Mouse (Mus musculus) midbrain, embryonic 15.5 days (tissue): ENCODE results near the gene Prrx2. TPM values are rescaled to one million over a fixed set of nuclear protein-coding genes. Genes with fewer than 3 reads are reported as not detected.
A peak's percentile ranks its signal among the peaks of the same experiment; 100 is the strongest.
"Not testable (repeated sequence)": the region's sequence is repeated elsewhere in the genome, so short reads cannot be mapped to it uniquely, and the experiment has no call there.

Experiments
- ATAC-seq: fragments of 200-750 bp; cut with Nextera tagmentation; replicated peaks from 2 replicates; pipeline ENCODE4 v1.8.0; 2017; ENCODE audit warnings: moderate TSS enrichment
- H3K27ac ChIP-seq: fragments of 300-500 bp; sonication (generic); 2 replicates; pipeline ENCODE4 v1.5.1; 2015; ENCODE audit warnings: mild to moderate bottlenecking, inconsistent platforms
- H3K27me3 ChIP-seq: fragments of 300-500 bp; sonication (generic); replicated peaks from 2 replicates; pipeline ENCODE4 v1.6.1; 2015; ENCODE audit warnings: inconsistent platforms
- H3K36me3 ChIP-seq: fragments of 300-500 bp; sonication (generic); replicated peaks from 2 replicates; pipeline ENCODE4 v1.6.1; 2015; ENCODE audit warnings: inconsistent platforms
- H3K4me1 ChIP-seq: fragments of 300-500 bp; sonication (generic); 2 replicates; pipeline ENCODE4 v1.6.1; 2015; ENCODE audit warnings: inconsistent platforms
- H3K4me2 ChIP-seq: fragments of 300-500 bp; sonication (generic); 2 replicates; pipeline ENCODE4 v1.6.1; 2015; ENCODE audit warnings: inconsistent platforms, mild to moderate bottlenecking, moderate library complexity
- H3K4me3 ChIP-seq: fragments of 300-500 bp; sonication (generic); 2 replicates; pipeline ENCODE4 v1.5.1; 2015; ENCODE audit warnings: mild to moderate bottlenecking, inconsistent platforms
- H3K9ac ChIP-seq: fragments of 300-500 bp; sonication (generic); 2 replicates; pipeline ENCODE4 v1.6.1; 2015; ENCODE audit warnings: mild to moderate bottlenecking, inconsistent platforms
- H3K9me3 ChIP-seq: fragments of 300-500 bp; sonication (generic); 2 replicates; pipeline ENCODE4 v1.6.1; 2016; ENCODE audit warnings: inconsistent platforms
- WGBS: fragments of 180-500 bp; shearing (Covaris S2); methylation state at CpG from one replicate; pipeline ENCODE4 v1.1.7; 2015; ENCODE audit warnings: mixed read lengths; 5-methylcytosine and 5-hydroxymethylcytosine counted together
- polyA plus RNA-seq: library from polyadenylated mRNA; unstranded; fragments of >200 nt; fragmentation: Nextera tagmentation; extraction: Ambion mirVana; gene quantifications from 2 replicates; pipeline ENCODE4 v1.2.1, GENCODE M21; 2015

Prrx2 gene
- polyA plus RNA-seq, 1 experiment from 2014 or later = 3.7 TPM

DNA sequence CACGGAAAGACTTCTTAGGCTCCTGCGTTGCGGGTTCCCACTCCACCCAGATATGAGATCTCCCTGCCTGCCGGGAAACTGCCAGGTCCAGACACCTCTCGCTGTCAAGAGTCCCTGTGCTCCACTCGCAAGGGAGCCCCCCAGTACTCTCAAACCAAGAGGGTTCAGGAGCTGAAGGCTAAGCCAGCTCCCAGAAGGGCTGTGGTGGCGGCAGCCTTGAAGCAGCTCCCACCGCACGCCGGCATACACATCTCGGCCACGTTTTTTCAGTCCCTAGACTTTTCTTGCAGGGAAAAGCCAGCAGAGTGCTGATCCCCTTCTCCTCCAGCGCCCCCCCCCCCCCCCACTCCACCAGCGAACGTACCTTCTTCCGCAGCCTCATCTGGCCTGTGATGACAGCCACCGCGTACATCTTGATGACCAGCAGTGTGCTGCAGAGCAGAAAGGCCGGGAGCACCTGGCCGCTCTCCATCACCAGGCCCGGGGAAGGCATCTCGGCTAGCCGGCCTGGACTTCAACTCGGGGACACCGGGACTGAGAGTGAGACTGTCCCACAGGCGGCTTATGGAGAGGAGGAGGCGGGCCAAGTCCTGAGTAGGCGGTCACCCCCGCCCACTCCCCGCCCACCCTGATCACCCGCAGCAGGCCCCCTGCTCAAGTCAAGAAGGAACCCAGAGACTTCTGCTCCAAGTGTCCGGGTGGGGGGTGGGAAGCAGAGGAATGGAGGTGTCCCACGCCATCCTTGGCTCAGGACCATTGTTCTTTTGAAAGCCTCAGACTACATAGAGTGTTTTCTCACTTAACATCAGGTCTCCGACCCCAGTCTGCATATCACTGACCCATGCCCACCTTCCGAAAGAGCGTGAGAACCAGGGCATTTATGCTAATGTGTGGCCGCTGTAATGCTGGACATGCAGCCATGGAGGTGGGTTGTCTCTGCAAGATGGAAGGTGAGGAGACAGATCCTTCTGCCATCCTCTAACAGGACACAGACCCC is 68.3 kb downstream of the Prrx2 start:
- Histone ChIP-seq H3K9me3 (no peaks in the 10 kb centered on the region), H3K27ac (no peak overlapping the region), H3K4me3 (peak overlapping the region; percentile 32), H3K27me3 (0 out of 2 replicates have a peak, but pooled peaks cover 9% of the 10 kb centered on the region), H3K4me1 (peaks cover 10% of the 10 kb centered on the region), H3K9ac (peak overlapping the region; percentile 40; the same call in 1 of the 2 replicates), H3K36me3 (no peaks in the 10 kb centered on the region), H3K4me2 (peak overlapping the region; percentile 56)
- ATAC-seq = no peak
- WGBS = 7% methylated on average over 36 of the region's 37 CpGs

DNA sequence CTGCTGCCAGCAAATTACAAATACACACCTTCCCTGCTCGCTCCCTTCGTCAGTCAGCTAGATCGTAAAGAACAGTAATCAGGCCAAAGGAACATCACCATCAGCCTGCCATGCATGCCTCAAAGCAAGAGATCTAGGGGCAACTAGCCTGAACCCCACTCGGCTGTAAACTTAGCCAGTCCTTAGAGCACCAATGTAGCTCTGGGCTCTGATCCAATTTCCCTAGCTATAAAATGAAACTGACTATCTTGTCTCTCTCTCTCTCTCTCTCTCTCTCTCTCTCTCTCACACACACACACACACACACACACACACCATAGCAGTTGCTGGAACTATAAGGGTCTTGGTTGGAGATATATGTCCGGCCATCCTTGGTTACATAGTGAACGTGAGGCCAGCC is 69.5 kb downstream of the Prrx2 start:
- no peaks in the 10 kb centered on the region for H3K36me3 ChIP-seq
- 86% methylated on average over 6 of the region's 6 CpGs for WGBS

DNA sequence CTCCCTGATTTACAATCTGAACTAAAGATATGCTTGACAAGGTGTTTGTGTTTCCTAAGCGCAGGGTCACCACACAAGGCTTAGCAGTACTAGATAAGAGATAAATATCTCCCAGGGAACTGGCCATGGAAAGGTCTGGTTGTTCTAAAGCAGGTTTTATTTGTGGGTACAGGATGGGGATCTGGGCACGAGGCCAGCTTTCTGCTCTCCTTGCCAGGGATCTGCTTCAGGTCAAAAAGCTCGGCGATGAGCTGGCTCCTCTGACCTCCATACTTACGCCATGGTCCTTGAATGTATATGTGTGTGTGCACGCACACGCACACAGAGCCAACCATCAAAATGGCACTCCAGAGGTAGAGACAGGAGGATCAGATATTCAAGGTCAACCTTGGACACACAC is 70.2 kb downstream of the Prrx2 start:
- H3K9ac ChIP-seq = no peak overlapping the region
- H3K9me3 ChIP-seq = no peaks in the 10 kb centered on the region

More for the DNA sequence above, 69.5 kb downstream of the Prrx2 start:
- Histone ChIP-seq H3K27me3 (0 out of 2 replicates have a peak, but pooled peaks cover 9% of the 10 kb centered on the region), H3K4me1 (peaks cover 10% of the 10 kb centered on the region), H3K9me3 (no peaks in the 10 kb centered on the region), H3K4me3 (no peak overlapping the region), H3K27ac (no peak overlapping the region), H3K4me2 (no peak overlapping the region), H3K9ac (no peak overlapping the region)
- no peak for ATAC-seq

DNA sequence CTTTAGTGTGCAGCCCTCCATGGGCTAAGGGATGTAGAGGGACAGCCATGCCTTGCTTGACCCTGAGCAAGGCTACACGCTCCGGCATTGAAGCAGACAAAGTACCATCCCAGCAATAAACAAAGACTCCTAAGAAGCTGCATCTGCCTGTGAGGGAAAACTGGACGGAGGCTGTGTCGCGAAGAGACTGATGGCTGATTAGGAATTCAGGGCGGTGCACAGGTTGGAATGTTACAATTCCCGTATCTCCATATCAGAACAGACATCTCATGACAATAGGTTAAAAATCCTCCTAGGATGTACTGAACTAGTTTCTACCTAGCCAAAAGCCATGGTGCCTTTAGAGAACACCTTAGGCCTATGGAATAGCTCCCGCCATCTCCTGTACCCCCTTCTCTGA is 71.1 kb downstream of the Prrx2 start:
- H3K27ac ChIP-seq = no peak overlapping the region
- no peaks in the 10 kb centered on the region for H3K9me3 ChIP-seq
- ATAC-seq = no peak
- no peaks in the 10 kb centered on the region for H3K36me3 ChIP-seq
- H3K4me3 ChIP-seq = no peak overlapping the region
- H3K9ac ChIP-seq = no peak overlapping the region
- peaks cover 10% of the 10 kb centered on the region for H3K4me1 ChIP-seq
- 0 out of 2 replicates have a peak, but pooled peaks cover 9% of the 10 kb centered on the region for H3K27me3 ChIP-seq
- H3K4me2 ChIP-seq = no peak overlapping the region
- 87% methylated on average over 8 of the region's 8 CpGs for WGBS

More for the DNA sequence above, 70.2 kb downstream of the Prrx2 start:
- Histone ChIP-seq H3K4me1 (peaks cover 10% of the 10 kb centered on the region), H3K4me3 (no peak overlapping the region), H3K27ac (no peak overlapping the region), H3K36me3 (no peaks in the 10 kb centered on the region), H3K4me2 (no peak overlapping the region), H3K27me3 (0 out of 2 replicates have a peak, but pooled peaks cover 9% of the 10 kb centered on the region)
- ATAC-seq = no peak
- WGBS = 88% methylated on average over 7 of the region's 7 CpGs

DNA sequence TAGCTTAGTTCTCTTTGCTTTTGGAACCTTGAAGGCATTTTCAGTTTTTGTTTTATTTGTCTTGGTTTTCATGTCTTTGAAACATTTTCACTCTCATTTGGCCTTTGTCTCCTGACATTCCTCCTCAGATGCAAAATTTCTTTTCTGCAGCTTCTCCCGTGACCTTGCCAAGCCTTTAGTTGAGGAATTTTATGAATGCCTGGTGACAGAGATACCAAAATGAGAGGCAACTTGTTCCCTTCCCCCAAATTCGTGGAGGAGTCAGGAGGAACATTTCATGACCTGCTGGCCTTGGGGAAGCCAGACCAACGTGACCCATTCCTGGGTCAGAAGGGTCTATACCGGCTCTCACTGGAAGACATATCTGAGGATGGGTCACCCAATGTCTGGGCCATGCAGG is 71.9 kb downstream of the Prrx2 start:
- Histone ChIP-seq H3K27me3 (0 out of 2 replicates have a peak, but pooled peaks cover 9% of the 10 kb centered on the region), H3K9ac (no peak overlapping the region), H3K9me3 (no peaks in the 10 kb centered on the region), H3K4me3 (no peak overlapping the region), H3K4me1 (peaks cover 10% of the 10 kb centered on the region), H3K27ac (no peak overlapping the region), H3K4me2 (no peak overlapping the region), H3K36me3 (no peaks in the 10 kb centered on the region)
- no peak for ATAC-seq
- WGBS = 74% methylated on average over 4 of the region's 4 CpGs

DNA sequence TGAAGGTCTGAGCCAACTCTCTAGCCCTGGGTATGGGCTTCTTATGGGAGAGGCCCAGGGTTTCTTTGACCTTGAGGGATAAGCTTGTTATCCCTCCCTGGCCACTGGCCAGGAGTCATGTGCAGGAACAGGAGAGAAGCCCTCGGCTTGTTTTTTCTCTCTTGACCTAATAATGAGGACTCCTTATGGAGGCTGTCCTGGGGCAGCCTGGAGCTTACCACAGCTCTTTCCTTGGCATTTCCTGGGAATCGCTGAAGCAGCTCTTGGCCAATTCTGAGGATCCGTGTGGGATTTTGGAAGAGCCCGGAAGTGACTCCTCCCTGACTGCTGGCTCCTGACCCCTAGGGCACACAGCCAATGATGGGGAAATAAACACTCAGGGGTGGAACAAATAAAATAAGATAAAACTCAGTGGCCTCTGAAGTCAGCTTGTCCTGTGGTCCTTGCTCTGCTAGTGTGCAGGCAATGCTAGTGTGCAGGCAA is 77.6 kb downstream of the Prrx2 start:
- Histone ChIP-seq H3K4me2 (no peak overlapping the region), H3K9ac (no peak overlapping the region), H3K4me3 (no peak overlapping the region), H3K9me3 (no peaks in the 10 kb centered on the region), H3K4me1 (no peaks in the 10 kb centered on the region), H3K27ac (no peak overlapping the region), H3K36me3 (no peaks in the 10 kb centered on the region), H3K27me3 (no peaks in the 10 kb centered on the region)
- WGBS = 49% methylated on average over 4 of the region's 4 CpGs
- no peak for ATAC-seq

DNA sequence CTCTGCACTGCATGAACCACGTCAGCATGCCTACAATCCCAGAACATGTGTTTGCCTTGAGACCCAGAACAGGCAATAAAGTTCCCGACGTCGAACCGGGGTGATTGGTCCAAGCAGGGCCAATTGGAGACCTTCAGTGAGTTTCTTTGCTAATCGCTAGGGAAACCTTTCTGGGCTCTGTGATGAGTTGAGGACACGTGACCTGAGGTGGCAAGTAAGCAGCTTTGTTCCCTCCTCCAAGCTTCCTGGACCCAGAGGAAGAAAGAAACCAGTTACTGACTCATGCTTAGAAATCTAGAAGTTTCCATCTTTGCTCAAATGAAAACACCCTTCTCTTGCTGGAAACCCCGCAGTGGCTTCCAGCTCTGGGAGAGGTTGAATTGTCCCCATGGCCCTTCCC is 78.2 kb downstream of the Prrx2 start:
- 86% methylated on average over 8 of the region's 8 CpGs for WGBS
- Histone ChIP-seq H3K4me3 (no peak overlapping the region), H3K9me3 (no peaks in the 10 kb centered on the region), H3K4me2 (no peak overlapping the region), H3K27ac (no peak overlapping the region), H3K4me1 (no peaks in the 10 kb centered on the region), H3K36me3 (no peaks in the 10 kb centered on the region), H3K27me3 (no peaks in the 10 kb centered on the region), H3K9ac (no peak overlapping the region)
- no peak for ATAC-seq

DNA sequence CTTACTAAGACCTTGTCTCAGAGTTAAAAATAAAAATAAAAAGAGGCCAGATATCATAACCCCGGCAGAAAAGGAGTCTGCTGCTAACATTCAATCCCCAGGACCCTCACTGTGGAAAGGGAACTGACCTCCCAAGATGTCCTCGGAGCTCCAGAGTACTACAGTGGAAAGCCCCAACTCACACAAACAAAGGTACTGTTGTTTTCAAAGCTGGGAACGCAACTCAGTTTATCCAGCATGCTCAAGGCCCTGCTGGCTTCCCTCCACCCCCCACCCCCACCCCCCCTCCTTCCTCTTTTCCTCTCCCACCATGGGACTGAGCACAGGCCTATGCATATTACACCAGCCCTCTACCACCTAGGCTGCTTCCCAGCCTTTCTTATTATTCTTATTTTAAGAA is 80.1 kb downstream of the Prrx2 start:
- no peak for ATAC-seq

DNA sequence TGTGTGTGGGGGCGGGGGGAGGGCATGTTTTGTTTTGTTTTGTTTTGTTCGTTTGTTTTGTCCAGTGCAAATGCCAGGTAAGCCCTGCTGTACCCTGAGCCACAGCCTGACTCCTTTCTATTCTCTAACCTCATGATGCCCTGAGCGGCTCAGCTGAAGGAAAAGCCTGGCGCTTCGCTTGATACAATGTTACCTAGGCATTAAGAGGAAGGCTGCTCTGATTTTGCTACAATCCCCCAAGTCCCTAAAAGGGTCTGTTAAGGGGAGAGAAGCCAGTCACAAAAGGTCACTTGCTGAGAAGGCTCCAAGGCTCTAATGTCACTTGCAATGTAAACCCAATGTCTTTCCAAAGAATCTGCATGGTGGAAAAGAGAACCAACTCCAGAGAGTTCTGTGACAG is 80.6 kb downstream of the Prrx2 start:
- H3K4me3 ChIP-seq = no peak overlapping the region
- no peak for ATAC-seq
- no peak overlapping the region for H3K9ac ChIP-seq
- no peak overlapping the region for H3K27ac ChIP-seq
- no peaks in the 10 kb centered on the region for H3K9me3 ChIP-seq
- no peaks in the 10 kb centered on the region for H3K36me3 ChIP-seq
- H3K4me2 ChIP-seq = no peak overlapping the region
- H3K27me3 ChIP-seq = no peaks in the 10 kb centered on the region
- WGBS = 79% methylated on average over 5 of the region's 5 CpGs
- H3K4me1 ChIP-seq = no peaks in the 10 kb centered on the region

More for the DNA sequence above, 80.1 kb downstream of the Prrx2 start:
- no peak overlapping the region for H3K4me2 ChIP-seq
- no peak overlapping the region for H3K27ac ChIP-seq
- H3K4me1 ChIP-seq = no peaks in the 10 kb centered on the region
- H3K4me3 ChIP-seq = no peak overlapping the region
- 33% methylated on average over 3 of the region's 3 CpGs for WGBS
- H3K9ac ChIP-seq = no peak overlapping the region
- no peaks in the 10 kb centered on the region for H3K27me3 ChIP-seq
- H3K36me3 ChIP-seq = no peaks in the 10 kb centered on the region
- no peaks in the 10 kb centered on the region for H3K9me3 ChIP-seq

DNA sequence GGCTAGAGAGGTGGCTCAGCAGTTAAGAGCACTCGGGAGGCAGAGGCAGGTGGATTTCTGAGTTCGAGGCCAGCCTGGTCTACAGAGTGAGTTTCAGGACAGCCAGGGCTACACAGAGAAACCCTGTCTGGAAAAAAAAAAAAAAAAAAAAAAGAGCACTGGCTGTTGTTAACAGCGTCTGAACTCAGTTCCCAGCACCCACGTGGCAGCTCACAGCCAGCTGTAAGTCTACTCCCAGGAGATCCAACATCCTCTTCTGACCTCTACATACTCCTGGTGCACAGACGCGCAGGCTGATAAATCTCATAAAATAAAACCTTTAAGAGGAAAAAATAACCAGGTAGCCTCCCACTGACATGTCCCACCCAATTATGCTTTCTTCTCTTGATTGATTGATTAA is 81.2 kb downstream of the Prrx2 start:
- H3K27ac ChIP-seq, H3K36me3 ChIP-seq, H3K9ac ChIP-seq, H3K4me3 ChIP-seq, H3K27me3 ChIP-seq, H3K4me1 ChIP-seq, ATAC-seq, H3K4me2 ChIP-seq, H3K9me3 ChIP-seq: not testable (repeated sequence)
- WGBS = 57% methylated on average over 6 of the region's 6 CpGs

DNA sequence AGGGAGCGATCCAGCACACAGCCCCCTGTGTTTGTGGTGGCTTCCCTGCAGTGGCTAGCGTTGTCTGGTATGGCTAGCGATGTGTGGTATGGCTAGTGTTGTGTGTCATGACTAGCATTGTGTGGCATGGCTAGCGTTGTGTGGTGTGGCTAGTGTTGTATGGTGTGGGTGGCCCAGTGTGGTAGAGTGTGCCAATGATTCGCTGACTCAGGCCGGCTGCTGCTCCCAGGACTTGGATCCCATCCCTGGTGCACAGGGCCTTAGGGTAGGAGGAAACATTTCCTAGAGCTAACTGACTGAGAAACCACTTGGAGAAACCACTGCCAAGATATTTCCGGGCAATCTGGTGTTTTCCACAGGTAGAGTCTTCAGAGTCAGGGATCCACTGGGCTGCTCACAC is 82.9 kb downstream of the Prrx2 start:
- 92% methylated on average over 7 of the region's 7 CpGs for WGBS
- Histone ChIP-seq H3K27me3 (no peaks in the 10 kb centered on the region), H3K4me3 (no peak overlapping the region), H3K36me3 (no peaks in the 10 kb centered on the region), H3K9ac (no peak overlapping the region), H3K4me1 (no peaks in the 10 kb centered on the region), H3K9me3 (no peaks in the 10 kb centered on the region), H3K4me2 (no peak overlapping the region), H3K27ac (no peak overlapping the region)
- no peak for ATAC-seq

DNA sequence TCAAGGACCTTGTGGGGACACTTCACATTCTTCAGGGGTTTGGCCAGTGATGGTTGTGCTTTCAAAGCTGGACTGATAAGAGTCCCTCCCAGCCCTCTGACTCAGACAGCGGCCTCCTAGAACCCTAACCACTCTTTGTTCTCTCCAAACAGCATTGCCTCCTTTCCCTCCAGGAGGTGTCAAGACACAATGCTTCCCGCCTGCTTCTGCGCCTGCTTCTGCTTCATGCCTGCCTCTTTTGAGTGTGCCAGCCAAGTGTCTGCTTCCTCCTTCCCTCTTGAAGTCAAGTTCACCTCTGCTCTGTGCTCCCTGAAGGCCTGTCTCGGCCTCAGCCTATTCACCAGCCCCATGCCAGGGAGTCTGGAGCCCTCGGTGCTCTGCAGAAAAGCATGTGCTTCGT is 83.4 kb downstream of the Prrx2 start:
- H3K9me3 ChIP-seq = no peaks in the 10 kb centered on the region
- H3K4me2 ChIP-seq = no peak overlapping the region
- H3K9ac ChIP-seq = no peak overlapping the region
- no peaks in the 10 kb centered on the region for H3K4me1 ChIP-seq
- no peak overlapping the region for H3K4me3 ChIP-seq
- no peaks in the 10 kb centered on the region for H3K36me3 ChIP-seq
- H3K27ac ChIP-seq = no peak overlapping the region
- H3K27me3 ChIP-seq = no peaks in the 10 kb centered on the region
- 53% methylated on average over 6 of the region's 6 CpGs for WGBS
- ATAC-seq = no peak
